Mouse (Mus musculus) spleen, adult 2 months (tissue): ENCODE measurements around the gene Nkx2-9.

Experiments
- CTCF ChIP-seq: fragments of 200-500 bp; IDR thresholded peaks from 2 replicates; pipeline ENCODE4 v1.5.1; 2011; ENCODE audit warnings: mild to moderate bottlenecking, inconsistent platforms; ENCODE audit not compliant: insufficient read depth, insufficient read length, insufficient replicate concordance; ENCODE audit errors: extremely low read depth
- POLR2A ChIP-seq: fragments of 200-500 bp; IDR thresholded peaks from 2 replicates; pipeline ENCODE4 v1.6.1; 2011; ENCODE audit warnings: low read depth, low read length, inconsistent platforms

- no peak for TF ChIP-seq CTCF
- TF ChIP-seq POLR2A, result no peak
These were observed 929 bp upstream of the Nkx2-9 start for GRCm38 (mm10) chr12:56613916-56614510.
